Mouse (Mus musculus) hindbrain, postnatal 0 days (tissue): Measurements from ENCODE around the gene Unc13d. TPM values are rescaled to one million over a fixed set of nuclear protein-coding genes. Genes with fewer than 3 reads are reported as not detected.

ENCODE experiments used
- ATAC-seq: fragments of 200-750 bp; cut with Nextera tagmentation; 2 replicates; pipeline ENCODE4 v1.8.0; 2017; ENCODE audit warnings: mild to moderate bottlenecking, moderate TSS enrichment, moderate library complexity
- DNase-seq: peaks from one replicate; pipeline ENCODE4 v3.0.0-alpha.2; 2015; ENCODE audit warnings: low spot score
- H3K27ac ChIP-seq: fragments of 300-500 bp; sonication (generic); 2 replicates; pipeline ENCODE4 v1.5.1; 2014; ENCODE audit warnings: mild to moderate bottlenecking
- H3K27me3 ChIP-seq: fragments of 300-500 bp; sonication (generic); 2 replicates; pipeline ENCODE4 v1.6.1; 2014; ENCODE audit warnings: low read length, mixed read lengths; ENCODE audit not compliant: insufficient read depth
- H3K36me3 ChIP-seq: fragments of 300-500 bp; sonication (generic); 2 replicates; pipeline ENCODE4 v1.6.1; 2014; ENCODE audit warnings: low read length, mixed read lengths; ENCODE audit not compliant: insufficient read depth
- H3K4me1 ChIP-seq: fragments of 300-500 bp; sonication (generic); 2 replicates; pipeline ENCODE4 v1.6.1; 2014; ENCODE audit warnings: antibody characterized with exemption, low read length, mixed read lengths; ENCODE audit not compliant: insufficient read depth
- H3K4me2 ChIP-seq: fragments of 300-500 bp; sonication (generic); 2 replicates; pipeline ENCODE4 v1.6.1; 2014; ENCODE audit warnings: low read depth, mild to moderate bottlenecking, low read length, moderate library complexity, mixed read lengths
- H3K4me3 ChIP-seq: fragments of 300-500 bp; sonication (generic); 2 replicates; pipeline ENCODE4 v1.5.1; 2014; ENCODE audit warnings: low read length
- H3K9ac ChIP-seq: fragments of 300-500 bp; sonication (generic); replicated peaks from 2 replicates; pipeline ENCODE4 v1.6.1; 2014; ENCODE audit warnings: mild to moderate bottlenecking, low read length, moderate library complexity, mixed read lengths
- H3K9me3 ChIP-seq: fragments of 300-500 bp; sonication (generic); 2 replicates; pipeline ENCODE4 v1.6.1; 2016; ENCODE audit warnings: low read length, mixed read lengths
- CTCF ChIP-seq: IDR thresholded peaks from 2 replicates; pipeline ENCODE4 v1.5.1; 2016; ENCODE audit warnings: antibody characterized with exemption, control low read depth, low read depth
- WGBS: fragments of 180-500 bp; shearing (Covaris S2); extraction: QIAGEN DNeasy Blood & Tissue Kit; methylation state at CpG from one replicate; pipeline ENCODE4 v1.1.7; 2014; 5-methylcytosine and 5-hydroxymethylcytosine counted together
- polyA plus RNA-seq: library from polyadenylated mRNA; unstranded; fragments of >200 nt; fragmentation: Nextera tagmentation; extraction: Ambion mirVana; gene quantifications from 2 replicates; pipeline ENCODE4 v1.2.1, GENCODE M21; 2015
- total RNA-seq: library from RNA; depleted of rRNA; stranded (reverse); fragments of >200 nt; gene quantifications from 2 replicates; pipeline ENCODE4 v1.2.3, GENCODE M21; 2014

Gene Unc13d
- total and polyA plus RNA-seq, 2 experiments from 2014 or later, result 0.65 to 1.3 TPM

DNA sequence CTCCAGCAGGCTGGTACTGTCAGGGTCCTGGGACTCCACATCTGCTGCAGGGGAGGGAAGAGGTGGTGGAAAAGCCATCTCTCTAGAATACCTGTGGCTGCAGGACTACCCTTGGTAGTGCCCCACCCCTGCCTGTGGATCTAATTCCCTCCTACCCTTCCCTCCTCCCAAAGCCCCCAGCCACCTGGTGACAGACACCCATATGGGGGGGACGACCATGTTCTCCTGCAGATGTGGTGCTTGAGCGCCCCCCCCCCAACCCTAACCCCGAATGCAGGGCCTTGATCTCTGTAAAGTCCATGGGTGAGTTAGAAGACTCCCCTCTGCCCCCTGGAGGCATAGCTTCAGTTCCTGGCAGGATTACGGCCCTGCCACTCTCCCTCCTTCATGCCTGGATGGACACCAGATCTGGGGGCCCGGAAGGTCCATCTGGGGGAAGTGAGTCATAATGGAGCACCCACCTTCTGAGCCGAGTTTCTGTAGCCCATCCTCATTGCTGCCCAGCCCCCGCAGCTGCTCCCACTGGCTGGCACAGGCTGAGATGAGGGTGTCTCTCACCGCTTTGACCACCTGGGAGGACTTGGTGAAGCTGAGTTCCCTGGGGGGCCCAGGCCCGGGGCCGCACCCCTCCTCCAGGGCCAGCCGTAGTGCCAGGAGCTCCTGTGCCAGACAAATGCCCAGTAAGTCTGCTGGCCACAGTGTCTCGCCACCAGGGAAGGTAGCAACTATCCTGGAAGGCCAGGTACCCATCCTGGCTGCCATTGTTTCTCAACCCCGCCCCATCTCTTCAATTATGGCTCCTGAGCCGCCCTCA lies 29.4 kb upstream of the Unc13d start:
- peaks cover 33% of the 10 kb centered on the region for H3K27me3 ChIP-seq
- DNase-seq (no peak), ATAC-seq (no peak)
- H3K9me3 ChIP-seq, result no peaks in the 10 kb centered on the region
- H3K4me2 ChIP-seq, result peak overlapping the region; percentile 59
- 0 out of 2 replicates have a peak, but pooled peaks cover 15% of the 10 kb centered on the region for H3K4me1 ChIP-seq
- 24% methylated on average over 14 of the region's 14 CpGs for WGBS
- H3K9ac ChIP-seq, result 0 out of 2 replicates have a peak overlapping the region, but pooled peaks have one; percentile 1
- H3K36me3 ChIP-seq, result no peaks in the 10 kb centered on the region
- TF ChIP-seq CTCF, result peak; percentile 36
- H3K27ac ChIP-seq, result no peak overlapping the region
- H3K4me3 ChIP-seq, result no peak overlapping the region

DNA sequence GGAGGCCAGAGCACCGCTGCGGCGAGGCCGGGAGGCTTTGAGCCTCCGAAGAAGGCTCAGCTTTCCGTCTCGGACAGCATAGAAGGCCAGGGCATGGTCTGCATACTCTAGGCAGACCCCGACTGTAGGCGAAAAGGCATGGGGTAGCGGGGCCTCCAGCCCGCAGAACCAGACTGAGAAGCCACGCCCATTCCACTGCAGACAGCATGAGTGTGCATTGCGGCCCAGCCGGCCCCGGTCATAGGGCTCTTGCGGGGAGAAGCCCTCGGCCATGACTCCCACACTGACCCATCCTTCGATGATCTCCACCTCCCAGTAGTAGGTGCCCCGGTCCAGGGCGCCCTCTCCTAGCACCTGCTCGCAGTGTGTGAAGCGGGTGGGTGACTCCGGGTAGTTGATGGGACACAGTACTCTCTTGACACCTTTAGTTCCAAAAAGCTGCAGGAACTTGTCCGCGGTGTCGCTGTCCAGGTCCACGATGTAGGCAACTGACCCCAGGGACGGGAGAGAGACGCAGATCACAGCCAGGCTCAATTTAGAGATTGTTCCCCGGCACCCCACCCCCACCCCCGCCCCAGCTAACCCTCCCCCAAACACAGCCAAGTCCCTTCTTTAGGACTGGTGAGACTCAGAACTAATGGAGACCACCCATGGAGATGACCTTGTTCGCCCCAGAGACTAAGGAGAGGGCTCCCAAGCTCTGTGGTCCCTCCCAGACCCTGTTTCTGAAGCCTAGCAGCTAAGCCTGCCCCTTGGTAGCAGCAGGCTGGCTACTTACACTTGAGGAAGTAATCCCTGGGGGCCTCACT lies 28.6 kb upstream of the Unc13d start:
- no peak for DNase-seq
- 0 out of 2 replicates have a peak, but pooled peaks cover 15% of the 10 kb centered on the region for H3K4me1 ChIP-seq
- H3K27me3 ChIP-seq, result peaks cover 33% of the 10 kb centered on the region
- no peak overlapping the region; the same call in 1 of the 2 replicates for H3K4me2 ChIP-seq
- no peaks in the 10 kb centered on the region for H3K36me3 ChIP-seq
- ATAC-seq, result no peak
- H3K27ac ChIP-seq, result no peak overlapping the region
- H3K9ac ChIP-seq, result no peak overlapping the region
- H3K9me3 ChIP-seq, result no peaks in the 10 kb centered on the region
- TF ChIP-seq CTCF, result no peak
- 35% methylated on average over 32 of the region's 32 CpGs for WGBS
- H3K4me3 ChIP-seq, result no peak overlapping the region

DNA sequence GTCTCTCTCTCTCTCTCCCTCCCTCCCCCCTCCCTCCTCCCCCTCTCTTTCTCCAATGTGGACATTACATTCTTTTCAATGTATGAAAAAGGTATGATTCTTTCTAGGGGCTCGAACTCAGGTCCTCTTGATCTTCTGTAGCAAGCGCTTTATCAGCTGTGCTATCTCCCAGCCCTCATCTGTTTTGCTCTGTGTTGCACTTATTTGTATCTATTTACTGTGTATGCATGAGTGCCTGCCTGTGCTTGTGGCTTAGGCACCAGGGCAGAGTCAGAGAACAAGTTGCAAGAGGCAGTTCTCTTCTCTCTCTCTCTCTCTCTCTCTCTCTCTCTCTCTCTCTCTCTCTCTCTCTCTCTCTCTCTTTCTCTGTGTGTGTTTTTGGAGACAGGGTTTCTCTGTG lies 27.3 kb upstream of the Unc13d start:
- Histone ChIP-seq H3K36me3 (no peaks in the 10 kb centered on the region), H3K27ac (no peak overlapping the region), H3K27me3 (peaks cover 26% of the 10 kb centered on the region; the same call in 1 of the 2 replicates), H3K9ac (no peak overlapping the region), H3K4me1 (0 out of 2 replicates have a peak, but pooled peaks cover 15% of the 10 kb centered on the region), H3K4me3 (no peak overlapping the region), H3K9me3 (no peaks in the 10 kb centered on the region), H3K4me2 (no peak overlapping the region)
- WGBS, result 98% methylated on average over 2 of the region's 2 CpGs
- DNase-seq (no peak), ATAC-seq (no peak)
- no peak for TF ChIP-seq CTCF

DNA sequence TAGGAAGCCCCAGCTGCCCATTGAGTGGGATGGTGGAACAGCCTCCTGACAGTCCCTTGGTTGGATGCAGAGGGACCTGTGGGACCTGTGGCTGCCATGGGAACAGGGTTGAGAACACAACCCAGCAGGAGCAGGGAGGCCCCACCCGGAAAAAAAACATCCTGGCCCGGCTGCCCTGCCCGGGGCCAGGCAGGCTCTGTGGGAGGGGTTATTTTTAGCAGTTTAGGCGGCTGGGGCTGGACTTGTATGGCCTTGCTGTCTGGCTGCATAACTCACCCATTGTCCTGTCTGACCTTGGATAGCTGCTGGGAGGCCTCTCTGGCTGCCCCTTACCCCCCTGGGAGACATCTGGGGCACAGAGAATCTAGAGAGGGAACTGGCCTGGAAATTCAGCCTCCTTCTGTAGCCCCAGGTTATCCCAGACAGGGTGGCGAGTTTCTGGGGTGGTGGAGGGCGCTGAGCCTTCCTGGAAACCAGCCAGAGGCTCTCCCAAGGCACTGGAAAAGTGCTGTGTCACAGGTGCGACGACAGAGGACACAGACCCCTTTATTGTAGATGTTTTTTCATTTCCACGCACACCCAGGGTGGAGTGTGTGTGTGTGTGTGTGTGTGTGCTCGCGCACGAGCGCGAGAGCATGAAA lies 26.4 kb upstream of the Unc13d start:
- Histone ChIP-seq H3K27ac (peak overlapping the region; percentile 48; the same call in 1 of the 2 replicates), H3K4me1 (0 out of 2 replicates have a peak, but pooled peaks cover 12% of the 10 kb centered on the region), H3K9me3 (no peaks in the 10 kb centered on the region), H3K27me3 (peaks cover 19% of the 10 kb centered on the region; the same call in 1 of the 2 replicates), H3K36me3 (no peaks in the 10 kb centered on the region), H3K9ac (no peak overlapping the region), H3K4me3 (no peak overlapping the region), H3K4me2 (no peak overlapping the region)
- no peak for DNase-seq
- TF ChIP-seq CTCF, result no peak
- ATAC-seq, result no peak
- WGBS, result 39% methylated on average over 14 of the region's 14 CpGs

DNA sequence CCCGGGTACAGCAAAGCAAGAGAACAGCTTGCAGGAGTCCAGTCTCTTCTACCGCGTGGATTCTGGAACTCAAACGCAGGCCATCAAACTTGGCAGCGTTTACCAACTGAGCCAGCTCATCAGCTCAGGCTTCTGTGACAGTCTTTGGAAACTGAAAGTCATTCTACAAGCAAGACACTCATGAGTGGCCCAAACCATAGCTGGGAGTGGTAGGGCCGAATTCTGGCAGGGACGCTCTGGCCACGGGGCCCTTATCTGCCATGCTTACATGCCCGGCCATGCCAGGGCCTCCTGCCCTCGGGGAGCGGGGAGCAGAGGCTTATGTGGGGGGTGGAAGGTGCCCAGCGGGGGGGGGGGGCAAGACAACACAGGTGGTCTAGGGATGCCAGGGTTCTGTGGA lies 25.8 kb upstream of the Unc13d start:
- WGBS, result 61% methylated on average over 12 of the region's 12 CpGs
- no peaks in the 10 kb centered on the region for H3K36me3 ChIP-seq

DNA sequence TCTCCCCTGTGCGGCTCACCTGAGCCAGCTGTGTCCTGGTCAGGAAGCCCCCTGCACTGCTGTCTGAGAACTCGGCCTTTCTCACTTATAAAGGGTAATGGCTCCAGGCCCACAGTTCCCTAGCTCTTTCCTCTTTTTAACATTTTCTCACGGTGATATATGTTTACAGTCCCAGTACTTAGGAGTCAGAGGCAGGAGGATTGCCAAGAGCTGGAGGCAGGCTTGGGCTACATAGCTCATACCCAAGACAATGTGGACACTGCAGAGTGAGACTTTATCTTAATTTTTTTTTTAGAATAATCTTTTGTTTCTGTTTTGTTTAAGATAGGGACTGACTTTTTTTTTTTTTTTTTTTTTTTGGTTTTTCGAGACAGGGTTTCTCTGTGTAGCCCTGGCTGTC lies 24.7 kb upstream of the Unc13d start:
- Histone ChIP-seq H3K9ac (0 out of 2 replicates have a peak overlapping the region, but pooled peaks have one; percentile 3), H3K4me2 (no peak overlapping the region), H3K4me1 (0 out of 2 replicates have a peak, but pooled peaks cover 7% of the 10 kb centered on the region), H3K9me3 (no peaks in the 10 kb centered on the region), H3K27me3 (0 out of 2 replicates have a peak, but pooled peaks cover 2% of the 10 kb centered on the region), H3K27ac (peak overlapping the region; percentile 78), H3K4me3 (no peak overlapping the region), H3K36me3 (no peaks in the 10 kb centered on the region)
- ATAC-seq, result no peak
- no peak for TF ChIP-seq CTCF
- DNase-seq, result no peak
- WGBS, result 39% methylated on average over 3 of the region's 4 CpGs

More for the DNA sequence above, 25.8 kb upstream of the Unc13d start:
- Histone ChIP-seq H3K27me3 (peaks cover 13% of the 10 kb centered on the region; the same call in 1 of the 2 replicates), H3K4me1 (0 out of 2 replicates have a peak, but pooled peaks cover 12% of the 10 kb centered on the region), H3K4me2 (no peak overlapping the region), H3K9me3 (no peaks in the 10 kb centered on the region), H3K4me3 (no peak overlapping the region), H3K27ac (peak overlapping the region; percentile 48; the same call in 1 of the 2 replicates), H3K9ac (no peak overlapping the region)
- no peak for DNase-seq
- ATAC-seq, result no peak
- TF ChIP-seq CTCF, result no peak
